Mouse (Mus musculus): ENCODE results near the gene Prkcb. TPM values are rescaled to one million over a fixed set of nuclear protein-coding genes. Genes with fewer than 3 reads are reported as not detected.

Prkcb gene
- total RNA-seq, 4 experiments from 2014 or later: 15.1 to 28.3 (median 21.8) TPM

- no peak for DNase-seq
These were observed 118.1 kb downstream of the Prkcb start for GRCm38 (mm10) chr7:122406625-122407024.

GRCm38 (mm10) chr7:122409945-122410344 lies 121.4 kb downstream of the Prkcb start:
- no peak for DNase-seq

GRCm38 (mm10) chr7:122410873-122411272 lies 122.3 kb downstream of the Prkcb start:
- DNase-seq: no peak

- DNase-seq: no peak
These were observed 124.7 kb downstream of the Prkcb start for GRCm38 (mm10) chr7:122413231-122413630.

DNA sequence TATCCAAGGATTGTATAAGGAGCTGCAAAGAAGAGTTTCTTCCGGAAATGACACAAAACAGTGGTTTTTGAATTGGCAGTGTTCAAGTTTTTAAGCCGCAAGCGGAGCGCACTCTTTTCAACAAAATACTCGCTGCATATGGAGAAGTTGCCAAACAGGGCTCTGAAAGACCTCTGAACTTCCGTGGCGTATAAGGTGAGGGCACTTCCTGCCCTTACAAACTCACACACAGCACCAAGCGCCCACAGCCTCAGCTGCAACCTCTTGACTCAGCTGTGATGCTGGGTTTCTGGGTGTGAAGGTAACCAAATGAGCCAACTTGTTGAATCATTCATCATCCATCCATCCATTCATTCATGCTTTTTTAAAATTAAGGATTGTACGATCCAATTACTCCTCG lies 125.6 kb downstream of the Prkcb start:
- no peak for DNase-seq

DNA sequence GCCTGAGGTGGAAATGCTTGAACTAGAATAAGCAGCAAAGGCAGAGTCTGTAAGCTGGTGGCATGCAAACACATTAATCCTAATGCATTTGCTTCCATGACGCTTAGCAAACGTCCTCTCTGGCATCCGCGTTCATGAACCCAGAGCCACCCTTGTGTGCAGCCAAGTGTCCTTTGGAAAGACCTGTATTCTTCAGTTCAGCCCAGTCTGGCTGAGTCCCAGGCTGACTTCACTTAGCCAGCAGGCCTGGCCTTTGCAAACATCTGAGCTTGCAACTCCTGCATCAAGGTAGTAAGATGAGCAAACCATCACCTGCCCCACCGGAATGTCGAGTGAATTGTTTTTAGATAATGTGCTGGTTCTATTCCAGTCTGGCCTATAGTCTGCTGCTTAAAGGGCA lies 126.1 kb downstream of the Prkcb start:
- no peak for DNase-seq

DNA sequence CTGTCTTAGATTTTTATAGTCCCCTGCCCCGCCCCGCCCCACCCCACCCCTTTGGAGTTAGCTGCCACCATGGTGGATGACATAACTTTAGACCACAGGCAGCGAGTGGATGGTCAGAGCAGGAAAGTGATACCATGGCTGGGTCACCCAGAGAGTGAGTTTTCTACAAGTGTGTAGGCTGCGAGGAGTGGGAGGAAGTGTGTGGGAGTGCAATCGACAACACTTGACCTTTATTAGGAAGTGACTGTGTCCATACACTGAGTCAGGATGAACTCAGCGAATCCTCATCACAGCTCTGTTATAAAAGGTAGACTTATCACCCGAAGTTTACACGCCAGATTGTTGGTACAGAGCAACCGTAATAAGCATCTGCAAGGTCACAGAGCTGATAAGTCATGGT lies 126.8 kb downstream of the Prkcb start:
- DNase-seq: no peak

GRCm38 (mm10) chr7:122415904-122416303 lies 127.4 kb downstream of the Prkcb start:
- no peak for DNase-seq

- DNase-seq: no peak
These were observed 130.0 kb downstream of the Prkcb start for GRCm38 (mm10) chr7:122418551-122418950.

DNA sequence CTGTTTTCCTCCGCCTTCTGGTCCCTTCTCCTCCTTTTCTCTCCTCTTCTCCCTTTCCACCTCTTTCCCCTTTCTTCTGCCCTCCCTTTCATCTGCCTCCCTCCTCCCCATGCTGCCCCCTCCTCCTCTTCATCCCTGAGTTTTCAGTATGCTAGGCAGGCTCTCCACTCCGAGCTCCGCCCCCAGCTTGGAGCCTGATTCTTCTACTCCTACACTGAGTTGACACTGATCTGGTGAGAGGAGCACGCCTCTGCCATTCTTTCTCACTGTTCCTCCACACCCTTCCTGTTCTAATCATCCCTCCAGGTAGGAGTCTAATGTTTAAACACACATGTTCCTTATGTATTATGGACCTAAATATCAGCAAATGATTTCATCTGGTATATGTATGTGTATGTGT lies 135.3 kb downstream of the Prkcb start:
- DNase-seq: no peak

- no peak for DNase-seq
These were observed 140.6 kb downstream of the Prkcb start for GRCm38 (mm10) chr7:122429134-122429533.

DNA sequence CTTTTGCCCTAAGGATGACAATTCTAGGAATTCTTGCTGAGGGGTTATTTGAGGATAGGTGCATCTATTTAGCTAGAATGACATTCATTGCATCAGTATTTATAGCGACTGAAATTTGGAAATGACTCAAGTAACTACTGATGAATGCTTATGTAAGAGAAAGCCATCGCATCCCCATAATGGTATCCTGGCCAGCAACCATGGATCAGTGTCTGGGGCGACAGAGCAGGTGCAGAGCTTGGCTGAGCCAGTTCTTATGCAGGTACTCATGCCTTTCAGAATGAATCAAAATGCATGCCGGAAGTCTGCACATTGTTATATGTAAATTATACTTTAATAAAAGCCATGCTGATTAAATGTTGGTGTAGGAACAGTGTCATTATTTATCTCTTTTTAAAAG lies 143.8 kb downstream of the Prkcb start:
- no peak for DNase-seq

DNA sequence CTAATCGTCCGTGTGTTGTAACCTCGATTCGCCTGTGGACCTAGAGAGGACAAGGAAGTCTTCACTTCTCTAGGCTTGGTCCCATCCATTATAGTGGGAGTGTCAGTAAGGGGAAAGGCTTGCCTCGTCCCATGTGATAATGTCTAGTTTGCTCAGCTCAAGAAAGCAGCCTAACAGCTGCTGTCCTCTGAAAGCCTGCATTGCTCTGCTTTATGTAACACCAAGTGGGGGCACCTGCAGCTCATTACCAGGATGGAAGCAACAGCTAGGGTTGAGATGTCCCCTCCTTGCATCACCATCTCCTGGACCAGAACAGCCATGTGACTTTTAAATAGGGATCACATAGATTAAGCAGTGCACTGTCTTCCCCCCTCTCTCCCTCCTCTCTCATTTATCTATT lies 144.8 kb downstream of the Prkcb start:
- DNase-seq: no peak

GRCm38 (mm10) chr7:122434941-122435340 lies 146.4 kb downstream of the Prkcb start:
- no peak for DNase-seq

DNA sequence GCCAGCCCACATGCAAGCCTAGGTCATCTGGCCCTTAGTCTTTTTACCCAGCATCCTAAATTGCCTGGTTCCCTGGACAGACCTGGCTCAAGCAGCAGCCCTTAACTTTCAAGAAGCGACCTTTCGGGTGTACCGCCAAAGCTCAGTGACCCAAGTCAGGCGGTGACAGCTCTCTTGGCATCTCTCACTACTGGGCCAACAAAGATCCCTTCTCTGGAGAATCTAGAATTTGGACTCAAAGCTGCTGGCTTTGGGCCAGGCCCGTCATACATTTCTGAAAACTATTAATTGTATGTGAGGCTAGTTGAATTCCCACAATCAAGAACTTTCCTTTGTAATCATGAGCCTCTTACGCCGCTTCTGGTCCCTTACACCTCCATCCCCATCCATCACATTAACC lies 147.0 kb downstream of the Prkcb start:
- no peak for DNase-seq

DNA sequence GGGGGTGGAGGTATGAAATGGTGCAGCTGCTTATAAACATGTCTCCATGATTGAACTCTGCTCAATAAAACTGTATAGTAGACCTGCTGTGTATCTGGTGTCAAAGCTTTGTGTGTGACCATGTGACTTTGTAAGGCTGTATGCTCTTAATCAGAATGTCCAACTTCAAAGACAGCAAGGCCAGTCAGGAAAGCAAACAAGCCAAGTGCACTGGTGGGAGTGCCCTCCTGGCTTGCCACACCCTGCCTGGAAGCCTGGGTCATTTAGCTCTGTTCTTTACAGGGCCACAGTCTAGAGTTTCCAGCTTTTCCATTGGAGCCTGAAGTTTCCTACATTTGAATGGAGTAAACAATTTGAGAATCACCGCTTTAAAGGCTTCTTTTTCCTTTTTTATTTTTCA lies 148.8 kb downstream of the Prkcb start:
- DNase-seq: no peak

DNA sequence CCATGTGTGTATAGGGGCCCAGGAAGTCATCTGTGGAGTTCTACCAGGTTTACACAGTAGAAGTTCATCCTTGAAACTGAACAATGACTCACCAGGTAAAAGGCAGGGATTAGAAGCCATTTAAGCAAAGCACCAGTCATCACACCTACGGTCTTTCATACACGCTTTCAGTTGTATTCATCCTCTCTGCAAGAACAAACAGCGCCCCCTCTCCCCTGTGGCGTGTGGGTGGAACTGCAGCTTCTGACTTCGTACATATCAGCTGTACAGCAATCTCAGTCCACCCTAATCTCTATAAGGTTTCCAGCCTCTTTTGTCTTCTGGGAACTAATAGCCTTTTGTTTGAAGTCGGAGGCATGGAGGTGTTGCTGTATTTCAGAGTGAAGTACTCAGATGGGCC lies 156.5 kb downstream of the Prkcb start:
- no peak for DNase-seq

GRCm38 (mm10) chr7:122452671-122453070 lies 164.1 kb downstream of the Prkcb start:
- no peak for DNase-seq

DNA sequence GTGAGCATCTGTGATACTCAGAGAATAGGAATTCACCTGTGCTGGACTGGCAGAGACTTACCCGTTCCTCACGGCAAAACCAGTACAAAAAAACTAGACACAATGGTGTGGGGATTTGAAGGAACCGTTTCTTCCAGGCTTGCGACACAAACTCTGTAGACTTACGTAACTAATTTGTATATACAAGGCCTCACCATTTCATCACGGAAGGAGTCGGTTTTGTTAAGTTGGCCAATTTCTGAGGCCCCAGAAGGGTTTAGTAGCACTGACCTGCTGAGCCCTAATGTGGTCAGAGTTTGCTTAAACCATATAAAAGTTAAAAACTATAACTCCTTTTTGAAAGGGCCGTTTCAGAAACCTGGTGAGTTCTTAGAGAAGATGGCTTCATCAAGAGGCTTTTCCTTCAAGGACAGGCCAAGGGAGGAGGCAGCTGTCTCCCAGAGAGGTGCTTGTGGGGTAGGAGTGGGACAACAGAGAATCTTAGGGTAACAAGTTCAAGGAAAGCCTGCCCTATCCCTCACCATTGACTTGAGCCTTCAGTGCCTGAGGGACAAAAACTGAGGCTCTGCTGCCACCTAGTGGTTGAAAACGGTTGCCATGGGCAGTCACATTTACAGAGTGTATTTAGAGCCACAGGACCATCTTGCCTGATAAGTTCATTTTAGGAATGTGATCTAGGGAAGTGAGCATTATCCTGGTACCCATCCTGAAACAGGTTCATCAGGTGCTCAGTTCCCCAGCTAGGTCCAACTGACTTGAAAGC lies 170.8 kb downstream of the Prkcb start:
- peak; percentile 45 for DNase-seq

GRCm38 (mm10) chr7:122460020-122460419 lies 171.5 kb downstream of the Prkcb start:
- DNase-seq: no peak

GRCm38 (mm10) chr7:122465823-122466549 lies 177.4 kb downstream of the Prkcb start:
- DNase-seq: no peak

DNA sequence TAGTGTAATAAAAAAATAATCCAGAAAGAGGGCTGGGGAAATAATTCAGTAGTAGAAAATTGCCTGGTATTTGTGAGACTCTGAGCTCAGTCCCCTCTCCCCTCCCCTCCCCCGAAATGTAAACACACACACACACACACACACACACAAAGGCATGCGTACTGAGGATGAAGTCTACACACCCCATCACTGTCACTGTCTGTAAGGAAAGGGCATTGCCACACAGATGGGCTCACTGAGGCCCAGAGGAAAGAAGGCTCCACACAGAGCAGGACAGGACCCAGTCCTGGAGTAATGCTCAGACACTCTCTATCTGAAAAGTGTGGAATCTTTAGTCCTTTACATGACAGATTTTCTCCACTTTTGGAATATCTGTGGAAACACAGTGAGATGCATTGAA lies 178.2 kb downstream of the Prkcb start:
- no peak for DNase-seq

DNA sequence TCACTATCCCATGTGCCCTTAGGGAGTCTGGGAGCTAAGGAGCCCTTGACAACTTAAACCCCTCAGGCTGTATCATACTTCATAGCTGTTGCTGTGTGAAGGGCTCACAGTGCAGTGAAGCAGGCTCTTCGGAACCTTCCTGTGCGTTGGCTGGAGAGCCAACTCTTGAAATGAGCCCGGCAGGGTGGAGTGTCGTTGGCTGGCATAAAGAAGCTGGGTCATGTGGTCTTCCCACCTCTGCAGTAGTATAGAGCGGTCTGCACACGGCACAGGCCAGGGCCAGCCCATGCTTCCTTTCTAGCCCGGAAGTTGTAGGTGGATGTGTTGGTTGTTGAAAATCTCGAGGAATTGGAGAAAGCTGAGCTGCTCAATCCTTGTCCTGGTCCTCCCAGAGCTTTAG lies 179.3 kb downstream of the Prkcb start:
- DNase-seq: no peak
